Mouse (Mus musculus) subcutaneous adipose tissue, adult 2 months (tissue): Measurements from ENCODE around the gene Wiz. TPM values are rescaled to one million over a fixed set of nuclear protein-coding genes. Genes with fewer than 3 reads are reported as not detected.

Experiments used
- polyA plus RNA-seq: library from polyadenylated mRNA; depleted of rRNA; stranded (reverse); fragments of >200 nt; gene quantifications from 2 replicates; pipeline ENCODE4 v1.2.3, GENCODE M21; 2012; ENCODE audit warnings: low replicate concordance; rRNA removed

Wiz gene
- polyA plus RNA-seq = 31.6 and 59.8 TPM in 2 replicates

DNA sequence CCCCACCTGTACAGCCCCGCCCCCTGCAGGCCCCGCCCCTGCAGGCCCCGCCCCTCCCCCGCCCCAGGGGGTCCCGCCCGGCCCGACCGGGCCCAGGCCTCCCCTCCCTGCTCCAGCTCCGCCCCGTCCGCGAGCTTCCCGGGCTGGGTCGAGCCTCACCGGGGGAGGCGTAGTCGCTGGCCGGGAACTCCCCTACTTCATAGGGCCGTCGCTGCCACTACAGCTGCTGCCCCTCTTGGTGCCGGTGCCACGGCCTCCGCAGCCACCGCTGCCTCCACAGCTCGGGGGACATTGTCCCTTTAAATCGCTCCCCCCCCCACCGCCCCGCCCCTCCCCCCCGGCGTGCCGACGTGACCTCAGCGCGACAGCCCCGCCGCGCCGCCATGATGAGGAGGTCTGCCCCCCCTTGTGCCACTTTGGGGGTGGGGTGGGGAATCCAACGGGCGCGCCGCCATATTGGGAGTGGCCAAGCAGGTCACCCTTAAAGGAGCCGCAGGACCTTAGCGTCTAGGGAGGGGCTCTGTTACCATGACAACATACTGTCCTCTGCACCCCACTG, at the start of gene Wiz:
Gene Wiz (minus strand): TSS at position 339 of the 559 bp plus-strand sequence.

DNA sequence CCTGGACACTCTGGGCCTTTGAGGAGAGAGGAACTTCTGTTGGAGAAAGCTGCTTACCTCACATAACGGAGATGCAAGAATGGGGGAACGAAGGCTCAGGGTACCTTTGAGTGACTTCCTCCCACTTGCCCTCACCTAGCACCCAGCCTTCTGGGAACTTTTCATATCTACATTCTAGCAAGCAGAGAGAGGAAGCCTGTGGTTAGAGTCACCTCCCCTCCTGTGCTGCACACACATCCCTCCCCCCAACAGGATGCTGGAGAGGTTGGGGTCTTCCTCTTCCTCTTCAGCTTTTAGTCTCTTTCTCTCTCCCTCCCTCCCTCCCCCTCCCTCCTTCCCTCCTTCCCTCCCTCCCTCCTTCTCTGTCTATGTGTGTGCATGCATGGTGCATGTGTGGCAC, 34.8 kb upstream of the Wiz start, which contains the start of gene Pglyrp2:
Gene Pglyrp2 (minus strand): TSS at position 134 of the 400 bp plus-strand sequence.

DNA sequence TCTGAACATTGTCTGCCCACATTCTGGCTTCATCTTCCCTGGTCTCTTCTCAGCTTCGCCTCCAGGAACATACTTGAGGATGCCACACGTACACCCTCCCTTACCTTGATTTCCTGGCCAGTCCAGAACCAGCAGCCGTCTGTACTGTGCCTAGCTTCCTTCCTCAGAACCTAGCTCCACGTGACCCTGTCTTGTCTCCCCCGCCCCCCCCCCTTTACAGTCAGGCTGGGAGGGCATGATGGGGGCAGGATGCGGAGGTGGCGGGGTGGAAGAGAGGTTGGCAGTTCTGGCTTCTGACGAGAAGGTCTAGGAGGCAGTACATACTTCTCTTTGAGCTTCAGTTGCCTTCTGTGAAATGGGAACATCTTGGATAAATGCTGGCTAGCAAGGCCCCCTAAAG, 14.2 kb upstream of the Wiz start, which contains the start of gene Rasal3:
Gene Rasal3 (minus strand): TSS at position 167 of the 400 bp plus-strand sequence.

DNA sequence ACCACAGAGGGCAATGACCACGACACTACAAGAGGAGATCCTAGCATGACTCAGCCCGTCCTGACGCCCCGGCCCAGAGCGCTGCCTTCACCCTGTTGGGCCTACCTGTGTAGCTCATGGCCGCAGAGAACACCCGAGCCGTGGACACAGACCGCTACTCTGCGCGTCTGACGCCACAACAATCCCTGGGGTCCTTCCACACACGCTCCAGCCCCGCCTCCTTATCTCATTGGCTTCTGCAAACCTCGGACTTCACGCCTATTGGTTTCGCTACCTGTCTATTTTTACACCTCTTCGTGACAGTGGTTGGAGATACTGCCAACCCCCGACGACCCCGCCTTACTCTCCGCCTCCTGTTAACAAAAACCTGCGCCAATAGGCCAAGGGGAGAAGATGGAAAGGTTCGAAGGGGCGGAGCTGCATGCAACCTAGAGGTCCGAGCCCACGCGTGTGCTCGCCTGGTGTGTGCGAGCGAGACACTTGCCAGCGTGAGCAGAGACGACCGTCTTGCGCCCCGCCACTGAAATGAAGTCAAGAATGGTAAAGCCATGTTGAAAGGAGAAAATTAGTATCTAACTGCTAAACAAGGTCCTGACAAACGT, 38.8 kb downstream of the Wiz start, which contains the start of gene Akap8l:
Gene Akap8l (minus strand): TSS at position 226 of the 602 bp plus-strand sequence.

DNA sequence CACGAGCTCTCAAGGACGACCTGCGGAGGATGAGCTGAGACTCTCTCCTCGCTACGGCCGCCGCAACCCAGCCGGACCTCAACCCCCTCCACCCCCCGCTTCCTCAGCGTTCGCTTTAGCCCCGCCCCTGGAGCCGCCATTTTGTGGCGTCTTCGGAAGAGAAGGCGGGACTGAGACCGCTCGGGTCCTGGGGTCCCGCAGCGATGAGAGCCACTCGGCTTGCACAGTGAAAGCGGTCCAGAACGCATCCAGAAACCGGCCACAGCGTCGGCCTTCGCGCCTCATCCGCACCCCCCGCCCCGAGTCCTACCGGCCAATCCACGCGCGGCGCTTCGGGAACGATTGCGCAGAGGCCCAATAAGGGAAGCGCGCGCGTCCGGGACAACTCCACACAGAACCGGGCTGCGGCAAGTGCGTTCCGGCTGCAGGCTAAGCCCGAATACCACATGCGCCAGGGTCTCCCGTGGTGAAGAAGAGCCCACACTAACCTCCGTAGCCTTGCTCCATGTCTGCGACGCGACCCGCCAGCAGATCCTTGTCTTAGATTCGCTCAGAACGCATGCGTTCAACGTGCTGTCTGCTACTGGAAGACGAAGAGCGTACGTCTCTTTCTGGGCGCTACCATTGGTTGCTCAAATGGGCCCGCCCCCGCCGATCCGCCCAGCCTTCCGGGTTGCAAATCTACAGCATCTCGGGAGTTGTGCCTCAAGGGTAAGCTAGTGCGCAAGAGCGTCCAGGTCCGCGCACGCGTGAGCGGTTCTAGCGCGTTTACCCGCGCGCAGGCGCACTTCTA, 68.4 kb downstream of the Wiz start, which contains the start of gene Akap8:
Gene Akap8 (minus strand): TSS at position 642 of the 793 bp plus-strand sequence.

Other genes with a start within 250 kb of the Wiz start
- 50.7 and 68.4 TPM in 2 replicates for gene Notch3, start 222.6 kb downstream of the Wiz start, polyA plus RNA-seq
- gene Ephx3, start 199.9 kb downstream of the Wiz start, polyA plus RNA-seq = 2.2 and 7.0 TPM in 2 replicates
- 23.2 and 39.1 TPM in 2 replicates for gene Brd4, start 104.7 kb downstream of the Wiz start, polyA plus RNA-seq
- gene Akap8, start 68.2 kb downstream of the Wiz start, polyA plus RNA-seq = 47.7 and 91.4 TPM in 2 replicates
- gene Akap8l, start 38.8 kb downstream of the Wiz start, polyA plus RNA-seq = 89.6 and 127 TPM in 2 replicates
- gene Rasal3, start 14.1 kb upstream of the Wiz start, polyA plus RNA-seq = 4.1 and 8.3 TPM in 2 replicates
- gene Pglyrp2, start 34.7 kb upstream of the Wiz start, polyA plus RNA-seq = 0.90 and 2.3 TPM in 2 replicates
- gene Cyp4f39, start 63.3 kb upstream of the Wiz start, polyA plus RNA-seq = 0.48 and 0.83 TPM in 2 replicates
- gene Cyp4f17, start 116.6 kb upstream of the Wiz start, polyA plus RNA-seq = 25.1 and 34.2 TPM in 2 replicates
- 23.3 and 27.7 TPM in 2 replicates for gene Cyp4f16, start 147.1 kb upstream of the Wiz start, polyA plus RNA-seq
- gene Cyp4f37, start 231.9 kb upstream of the Wiz start, polyA plus RNA-seq = not detected in 2 replicates